ENCODE assay signal across 22 mouse cellular contexts in the genomic region with DNA sequence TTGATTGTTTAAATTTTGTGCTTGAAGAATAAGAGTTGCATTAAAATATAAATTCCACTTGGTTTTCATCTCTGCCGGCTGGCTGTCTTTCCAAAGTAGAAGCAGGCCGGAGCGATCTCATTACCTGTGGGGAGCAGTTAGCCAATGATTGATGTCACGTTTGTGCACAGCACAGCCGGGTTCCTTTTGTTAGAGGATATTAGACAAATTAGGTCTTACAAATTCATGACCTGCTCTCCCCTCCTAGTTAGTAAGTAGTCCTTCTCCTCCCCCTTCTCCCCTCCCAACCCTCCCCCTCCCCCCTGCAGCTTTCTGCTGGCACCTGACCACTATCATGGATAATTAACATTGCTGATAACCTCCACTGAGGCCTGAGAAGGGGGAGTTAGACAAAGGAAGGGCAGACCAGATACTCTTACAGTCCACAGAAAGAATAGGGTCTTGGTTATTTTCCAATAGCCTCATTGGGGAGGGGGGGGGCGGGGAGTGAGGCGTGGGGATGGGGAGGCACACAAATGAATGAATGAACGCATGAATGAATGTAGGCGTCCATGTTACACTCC.
DNase-seq lines count a peak whose midpoint lies in the region; ATAC-seq and TF ChIP-seq lines count a peak whose summit lies in the region.
"Had no signal": no experiment of that assay in that cellular context is flagged by ENCODE, and none has a peak within 500 bp of the region (broad histone marks: within the 10 kb centered on the region; RNA-seq: fewer than 3 reads in every experiment).

No protein-coding gene starts in this region.

- WGBS in midbrain, embryonic 11.5 days: 51% methylated on average over 9 of the region's 9 CpGs
- 38% methylated on average over 9 of the region's 9 CpGs for WGBS in midbrain, embryonic 16.5 days
- WGBS in midbrain, embryonic 13.5 days: 30% methylated on average over 9 of the region's 9 CpGs

- H3K27ac ChIP-seq in midbrain, embryonic 11.5 days (ENCODE audit: low read depth, low read length): no peak overlapping the region
- no peak overlapping the region for H3K27ac ChIP-seq in midbrain, embryonic 16.5 days (ENCODE audit: low read length)
- peak overlapping the region; percentile 25; the same call in 1 of the 2 replicates for H3K27ac ChIP-seq in midbrain, embryonic 13.5 days
- no peak overlapping the region for H3K27ac ChIP-seq in layer of hippocampus, adult 2 months
- H3K27ac ChIP-seq: embryonic facial prominence, embryonic 13.5 days; intestine, embryonic 15.5 days; kidney, embryonic 15.5 days; stomach, embryonic 15.5 days had no signal

- no peaks in the 10 kb centered on the region for H3K9me3 ChIP-seq in midbrain, embryonic 11.5 days (ENCODE audit: control insufficient read depth, low read length)
- no peaks in the 10 kb centered on the region for H3K9me3 ChIP-seq in midbrain, embryonic 16.5 days (replicated peaks; ENCODE audit: control insufficient read depth, low read length, poor library complexity, severe bottlenecking)
- H3K9me3 ChIP-seq in midbrain, embryonic 13.5 days: no peaks in the 10 kb centered on the region
- H3K9me3 ChIP-seq: embryonic facial prominence, embryonic 13.5 days; intestine, embryonic 15.5 days; kidney, embryonic 15.5 days; stomach, embryonic 15.5 days had no signal

- peak; percentile 37 for DNase-seq in embryo, embryonic 11 days
- DNase-seq in embryo, embryonic 9.5 days (ENCODE audit: extremely low spot score): no peak
- DNase-seq in midbrain, embryonic 11.5 days (ENCODE audit: low spot score, missing footprints): no peak
- DNase-seq in layer of hippocampus, adult 2 months (ENCODE audit: low spot score in 2 of 2): no peak
- no peak for DNase-seq in layer of hippocampus, adult 11-12 months (ENCODE audit: low spot score)
- no peak for DNase-seq in urinary bladder, adult 18-20 months (ENCODE audit: low spot score in 2 of 2)
- DNase-seq: adrenal gland, adult 8-10 months; cerebellum, adult 11 months; cerebellum, postnatal 25 days; heart, postnatal 14 days; left cerebral cortex, postnatal 4 days; lung, adult 2 months; lung, postnatal 4 days had no signal

- no peak overlapping the region for H3K9ac ChIP-seq in midbrain, embryonic 11.5 days (ENCODE audit: low read length)
- H3K9ac ChIP-seq in midbrain, embryonic 16.5 days (ENCODE audit: low read depth, low read length): no peak overlapping the region
- H3K9ac ChIP-seq in midbrain, embryonic 13.5 days (replicated peaks): no peak overlapping the region
- H3K9ac ChIP-seq: embryonic facial prominence, embryonic 13.5 days; intestine, embryonic 15.5 days; kidney, embryonic 15.5 days; stomach, embryonic 15.5 days had no signal

- H3K4me1 ChIP-seq in midbrain, embryonic 11.5 days (ENCODE audit: control insufficient read depth, insufficient read depth, low read length): no peaks in the 10 kb centered on the region; the same call in 1 of the 2 replicates
- H3K4me1 ChIP-seq in midbrain, embryonic 16.5 days (ENCODE audit: control insufficient read depth, insufficient read depth, low read length): 0 out of 2 replicates have a peak, but pooled peaks cover 12% of the 10 kb centered on the region
- peaks cover 17% of the 10 kb centered on the region for H3K4me1 ChIP-seq in midbrain, embryonic 13.5 days (replicated peaks)
- H3K4me1 ChIP-seq: embryonic facial prominence, embryonic 13.5 days; intestine, embryonic 15.5 days; stomach, embryonic 15.5 days had no signal

- no peak for TF ChIP-seq CTCF in layer of hippocampus, adult 2 months (conservative IDR thresholded peaks at IDR 0.05)

- no peaks in the 10 kb centered on the region for H3K27me3 ChIP-seq in midbrain, embryonic 11.5 days (ENCODE audit: control insufficient read depth, insufficient read depth, low read length)
- no peaks in the 10 kb centered on the region for H3K27me3 ChIP-seq in midbrain, embryonic 16.5 days (ENCODE audit: control insufficient read depth, insufficient read depth, low read depth, low read length)
- no peaks in the 10 kb centered on the region for H3K27me3 ChIP-seq in midbrain, embryonic 13.5 days
- H3K27me3 ChIP-seq: CH12.LX; embryonic facial prominence, embryonic 13.5 days; intestine, embryonic 15.5 days; kidney, embryonic 15.5 days; stomach, embryonic 15.5 days had no signal

- no peaks in the 10 kb centered on the region for H3K36me3 ChIP-seq in midbrain, embryonic 11.5 days (ENCODE audit: control insufficient read depth, insufficient read depth, low read length)
- no peaks in the 10 kb centered on the region for H3K36me3 ChIP-seq in midbrain, embryonic 16.5 days (ENCODE audit: control insufficient read depth, insufficient read depth, low read length)
- no peaks in the 10 kb centered on the region for H3K36me3 ChIP-seq in midbrain, embryonic 13.5 days
- H3K36me3 ChIP-seq: embryonic facial prominence, embryonic 13.5 days; intestine, embryonic 15.5 days; kidney, embryonic 15.5 days; stomach, embryonic 15.5 days had no signal

- ATAC-seq in midbrain, embryonic 11.5 days (ENCODE audit: low FRiP score): peak; percentile 50
- ATAC-seq in midbrain, embryonic 16.5 days: no peak
- ATAC-seq in midbrain, embryonic 13.5 days: peak; percentile 67
- ATAC-seq: intestine, embryonic 15.5 days had no signal

- no peak overlapping the region for H3K4me2 ChIP-seq in midbrain, embryonic 11.5 days
- no peak overlapping the region for H3K4me2 ChIP-seq in midbrain, embryonic 16.5 days (ENCODE audit: low read length)
- H3K4me2 ChIP-seq in midbrain, embryonic 13.5 days (replicated peaks): no peak overlapping the region
- H3K4me2 ChIP-seq: embryonic facial prominence, embryonic 13.5 days; heart, embryonic 11.5 days; intestine, embryonic 15.5 days; kidney, embryonic 15.5 days; liver, embryonic 11.5 days; stomach, embryonic 15.5 days had no signal

- no peak overlapping the region for H3K4me3 ChIP-seq in midbrain, embryonic 11.5 days (ENCODE audit: low read depth, low read length)
- no peak overlapping the region for H3K4me3 ChIP-seq in midbrain, embryonic 16.5 days (ENCODE audit: low read depth, low read length)
- H3K4me3 ChIP-seq in midbrain, embryonic 13.5 days (replicated peaks): no peak overlapping the region
- no peak overlapping the region for H3K4me3 ChIP-seq in layer of hippocampus, adult 2 months
- H3K4me3 ChIP-seq: embryonic facial prominence, embryonic 13.5 days; intestine, embryonic 15.5 days; kidney, embryonic 15.5 days; stomach, embryonic 15.5 days had no signal
